9 mouse cellular contexts compared by ENCODE assay signal in genomic region chr13:43200473-43200872, GRCm38 (mm10). TPM values are rescaled to one million over a fixed set of nuclear protein-coding genes. Genes with fewer than 3 reads are reported as not detected.
DNase-seq lines count a peak whose midpoint lies in the region; ATAC-seq and TF ChIP-seq lines count a peak whose summit lies in the region.
"Had no signal": no experiment of that assay in that cellular context is flagged by ENCODE, and none has a peak within 500 bp of the region (broad histone marks: within the 10 kb centered on the region; RNA-seq: fewer than 3 reads in every experiment).

No protein-coding gene starts in this region.

- no peak overlapping the region for H3K27ac ChIP-seq in heart, embryonic 13.5 days (replicated peaks)
- H3K27ac ChIP-seq in hindbrain, postnatal 0 days = no peak overlapping the region
- H3K27ac ChIP-seq: limb, embryonic 13.5 days had no signal

- 0 out of 2 replicates have a peak overlapping the region, but pooled peaks have one; percentile 13 for H3K4me2 ChIP-seq in heart, embryonic 13.5 days
- H3K4me2 ChIP-seq in hindbrain, postnatal 0 days (ENCODE audit: low read depth, low read length) = no peak overlapping the region
- H3K4me2 ChIP-seq: heart, embryonic 12.5 days; limb, embryonic 13.5 days had no signal

- WGBS in heart, embryonic 13.5 days = 79% methylated on average over 22 of the region's 22 CpGs
- WGBS in hindbrain, postnatal 0 days = 77% methylated on average over 22 of the region's 22 CpGs

- H3K36me3 ChIP-seq in heart, embryonic 13.5 days = peaks cover 7% of the 10 kb centered on the region; the same call in 1 of the 2 replicates
- peaks cover 92% of the 10 kb centered on the region for H3K36me3 ChIP-seq in megakaryocyte, embryonic 14.5 days (replicated peaks; ENCODE audit: low read length)
- peaks cover 9% of the 10 kb centered on the region for H3K36me3 ChIP-seq in G1E (replicated peaks)
- no peaks in the 10 kb centered on the region for H3K36me3 ChIP-seq in hindbrain, postnatal 0 days (ENCODE audit: insufficient read depth, low read length)
- H3K36me3 ChIP-seq: limb, embryonic 13.5 days had no signal

- no peak for DNase-seq in heart, adult 9 months (ENCODE audit: low spot score in 2 of 2)
- no peak for DNase-seq in G1E (ENCODE audit: low spot score)
- DNase-seq in hindbrain, postnatal 0 days (ENCODE audit: low spot score) = no peak
- DNase-seq in right cerebral cortex, postnatal 10 days (ENCODE audit: low spot score in 2 of 2) = no peak

- no peaks in the 10 kb centered on the region for H3K9me3 ChIP-seq in heart, embryonic 13.5 days
- H3K9me3 ChIP-seq in megakaryocyte, embryonic 14.5 days = no peaks in the 10 kb centered on the region
- H3K9me3 ChIP-seq in G1E (replicated peaks) = peaks cover 7% of the 10 kb centered on the region
- no peaks in the 10 kb centered on the region for H3K9me3 ChIP-seq in hindbrain, postnatal 0 days (ENCODE audit: low read length)
- H3K9me3 ChIP-seq: heart, embryonic 12.5 days; limb, embryonic 13.5 days had no signal

- H3K27me3 ChIP-seq in heart, embryonic 13.5 days (replicated peaks) = peaks cover 26% of the 10 kb centered on the region
- no peaks in the 10 kb centered on the region for H3K27me3 ChIP-seq in megakaryocyte, embryonic 14.5 days (replicated peaks)
- H3K27me3 ChIP-seq in G1E (ENCODE audit: insufficient read depth, low read length) = peaks cover 57% of the 10 kb centered on the region
- no peaks in the 10 kb centered on the region for H3K27me3 ChIP-seq in hindbrain, postnatal 0 days (ENCODE audit: insufficient read depth, low read length)

- TF ChIP-seq CTCF in G1E (IDR thresholded peaks at IDR 0.05; ENCODE audit: low read depth, low read length) = no peak
- TF ChIP-seq CTCF in hindbrain, postnatal 0 days (IDR thresholded peaks at IDR 0.05; ENCODE audit: low read depth) = peak; percentile 47

- H3K9ac ChIP-seq in heart, embryonic 13.5 days = no peak overlapping the region
- no peak overlapping the region for H3K9ac ChIP-seq in hindbrain, postnatal 0 days (replicated peaks; ENCODE audit: low read length)
- H3K9ac ChIP-seq: heart, embryonic 12.5 days; limb, embryonic 13.5 days had no signal

- no peak for ATAC-seq in heart, embryonic 13.5 days (ENCODE audit: extremely low read depth, insufficient number of reproducible peaks, low FRiP score, low TSS enrichment)
- no peak for ATAC-seq in megakaryocyte, adult 5-6 weeks (ENCODE audit: poor library complexity, severe bottlenecking)
- no peak for ATAC-seq in G1E (ENCODE audit: extremely low read depth, insufficient number of reproducible peaks, low FRiP score, poor library complexity, severe bottlenecking)
- ATAC-seq in hindbrain, postnatal 0 days = peak; percentile 19; the same call in 1 of the 2 replicates

- peaks cover 47% of the 10 kb centered on the region for H3K4me1 ChIP-seq in heart, embryonic 13.5 days
- H3K4me1 ChIP-seq in megakaryocyte, embryonic 14.5 days = peaks cover 96% of the 10 kb centered on the region
- H3K4me1 ChIP-seq in G1E (ENCODE audit: insufficient read depth, low read depth, low read length) = peaks cover 89% of the 10 kb centered on the region
- H3K4me1 ChIP-seq in hindbrain, postnatal 0 days (ENCODE audit: insufficient read depth, low read length) = peaks cover 5% of the 10 kb centered on the region; the same call in 1 of the 2 replicates
- H3K4me1 ChIP-seq: limb, embryonic 13.5 days had no signal

- H3K4me3 ChIP-seq in heart, embryonic 13.5 days = no peak overlapping the region
- H3K4me3 ChIP-seq in megakaryocyte, embryonic 14.5 days (replicated peaks) = peak overlapping the region; percentile 62
- peak overlapping the region; percentile 41 for H3K4me3 ChIP-seq in G1E (ENCODE audit: low read depth, low read length)
- no peak overlapping the region for H3K4me3 ChIP-seq in hindbrain, postnatal 0 days (ENCODE audit: low read length)
- H3K4me3 ChIP-seq: heart, embryonic 12.5 days; limb, embryonic 13.5 days had no signal

RNA-seq across cellular contexts. Expression of gene Tbc1d7, which starts 29.2 kb away (rescaled TPM):
- 55.9 and 60.9 TPM in 2 replicates for polyA plus RNA-seq in heart, embryonic 13.5 days (2015; fragmentation: Nextera tagmentation; extraction: Ambion mirVana)
- polyA plus RNA-seq in megakaryocyte, embryonic 14.5 days (2012; ENCODE audit: insufficient read depth, low replicate concordance) = 2.7 and 6.9 TPM in 2 replicates
- 6.7 and 10.6 TPM in 2 replicates for total RNA-seq in megakaryocyte, adult 5-6 weeks (2015)
- 3.4 and 4.9 TPM in 2 replicates for total RNA-seq in megakaryocyte, adult 5-6 weeks (2017)
- 82.5 and 87.3 TPM in 2 replicates for total RNA-seq in G1E (2014; fragmentation: Nextera tagmentation)
- 9.4 and 18.2 TPM in 2 replicates for total RNA-seq in G1E (2017)
- polyA plus RNA-seq in G1E (2012) = 10.9 and 11.6 TPM in 2 replicates
- 39.9 and 42.7 TPM in 2 replicates for total RNA-seq in hindbrain, postnatal 0 days (2014; rRNA removed)
- polyA plus RNA-seq in hindbrain, postnatal 0 days (2015; fragmentation: Nextera tagmentation; extraction: Ambion mirVana) = 86.6 and 87.9 TPM in 2 replicates

Comparison
In these comparisons a context has a peak if more than half of its experiments do, and no peak if none do; other contexts are left out.
1. H3K4me3 ChIP-seq: peak in megakaryocyte, embryonic 14.5 days (single experiment) and G1E (single experiment); none in heart, embryonic 13.5 days (single experiment) and hindbrain, postnatal 0 days (single experiment).